Mouse (Mus musculus) cerebellum, adult 8-10 months (tissue): ENCODE results near the gene Immt.
"Not testable (repeated sequence)": the region's sequence is repeated elsewhere in the genome, so short reads cannot be mapped to it uniquely, and the experiment has no call there.

Experiments
- DNase-seq: peaks from one replicate; pipeline ENCODE4 v3.0.0; 2022

The Immt gene

DNA sequence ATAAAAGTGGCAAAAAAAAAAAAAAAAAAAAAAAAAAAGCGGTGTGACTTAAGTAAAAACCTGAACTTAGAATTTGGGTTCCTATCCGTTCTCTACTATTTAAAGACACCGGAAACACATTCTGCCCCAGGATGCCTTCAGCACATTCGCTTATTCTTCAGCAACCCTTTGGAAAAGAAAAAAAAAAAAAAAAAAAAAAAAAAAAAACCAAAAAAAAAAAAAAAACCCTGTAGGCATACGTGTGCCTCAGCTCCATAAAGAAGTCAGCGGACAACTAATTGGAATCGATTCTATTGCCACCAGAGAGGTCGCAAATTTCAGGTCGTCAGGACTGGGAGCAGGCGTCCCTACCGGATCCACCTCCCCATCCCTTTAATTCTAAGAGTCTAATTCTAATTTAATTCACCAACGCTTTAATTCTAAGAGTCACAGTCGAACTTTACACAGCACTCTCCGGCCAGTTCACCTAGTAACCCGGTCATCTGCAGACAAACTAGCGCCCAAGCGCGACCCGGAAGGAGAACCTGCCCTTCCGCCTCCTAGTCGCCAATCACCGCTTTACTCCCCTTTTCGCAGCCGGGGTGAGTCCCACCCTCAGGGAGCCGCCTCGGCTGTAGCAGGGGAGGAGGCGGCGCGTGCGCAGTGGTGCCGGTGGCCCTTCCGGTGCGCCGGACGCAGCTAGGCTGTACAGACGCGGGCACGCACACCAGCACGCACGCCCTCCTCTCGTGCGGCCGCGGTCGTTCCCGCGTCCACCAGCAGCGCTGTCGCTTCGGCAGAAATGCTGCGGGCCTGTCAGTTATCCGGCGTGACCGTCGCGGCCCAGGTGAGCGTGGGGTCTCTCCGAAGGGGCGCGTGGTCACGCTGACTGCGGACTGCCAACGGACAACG, at the start of gene Immt:
TSS of gene Immt (plus strand) at position 642 of the 891 bp plus-strand sequence.
- peak; percentile 96 for DNase-seq

DNA sequence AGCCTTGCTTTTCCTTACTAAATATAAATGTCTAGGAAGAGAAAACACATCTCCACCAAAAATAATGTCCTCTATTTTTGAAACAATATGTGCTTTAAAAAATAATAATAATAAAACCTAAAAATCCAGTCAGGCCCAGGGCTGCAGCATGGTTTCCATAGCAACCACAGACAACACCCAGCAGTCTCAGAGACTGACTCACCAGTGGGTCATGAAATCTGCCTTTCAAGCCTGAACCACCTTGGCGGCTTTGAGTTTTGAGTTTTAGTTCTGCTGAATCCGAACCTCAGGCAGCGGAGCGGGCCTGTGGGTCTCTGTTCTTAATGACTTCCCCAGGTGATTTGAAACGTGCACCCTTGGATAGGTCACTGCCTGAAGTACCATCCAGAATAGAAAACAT, 48.0 kb upstream of the Immt start:
- DNase-seq, result no peak

DNA sequence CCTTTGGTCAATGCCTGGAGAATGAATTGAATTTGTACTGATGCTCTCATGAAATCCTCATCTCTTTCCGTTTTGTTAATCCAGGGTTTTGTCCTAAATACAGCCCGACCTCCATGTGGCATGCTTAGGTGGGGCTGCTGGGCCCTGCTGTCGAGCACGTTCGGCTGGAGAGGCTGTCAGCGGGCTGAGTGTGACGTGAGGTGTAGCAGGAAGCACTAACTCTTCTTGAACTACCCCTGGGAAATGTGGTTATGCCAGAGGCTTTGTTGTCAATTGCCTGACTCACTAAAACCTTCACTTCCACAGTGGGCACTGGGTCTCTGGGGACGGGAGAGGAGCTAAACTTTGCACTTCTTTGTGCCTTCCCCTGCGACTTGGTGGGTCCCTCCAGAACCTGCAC, 42.8 kb upstream of the Immt start:
- DNase-seq, result no peak

DNA sequence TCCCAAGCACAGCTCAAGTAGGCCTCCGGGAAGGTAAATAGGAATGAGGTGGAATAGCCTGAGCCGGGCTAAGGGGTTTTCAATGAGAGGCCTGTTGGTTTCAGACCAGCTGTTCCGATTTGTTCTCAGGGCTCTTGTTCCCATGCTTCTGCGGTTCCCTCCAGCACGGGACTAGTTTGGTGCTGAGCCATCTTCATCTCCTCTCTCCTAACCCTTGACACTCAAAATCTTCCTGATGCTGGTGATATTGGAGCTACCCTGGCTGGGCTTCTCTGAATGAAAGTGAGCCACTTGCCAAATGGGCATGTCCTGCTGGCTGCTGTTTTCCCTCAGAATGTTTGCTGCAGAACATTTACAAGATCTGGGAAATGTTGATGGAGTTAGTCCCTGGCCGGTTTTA, 39.4 kb upstream of the Immt start:
- DNase-seq, result no peak

DNA sequence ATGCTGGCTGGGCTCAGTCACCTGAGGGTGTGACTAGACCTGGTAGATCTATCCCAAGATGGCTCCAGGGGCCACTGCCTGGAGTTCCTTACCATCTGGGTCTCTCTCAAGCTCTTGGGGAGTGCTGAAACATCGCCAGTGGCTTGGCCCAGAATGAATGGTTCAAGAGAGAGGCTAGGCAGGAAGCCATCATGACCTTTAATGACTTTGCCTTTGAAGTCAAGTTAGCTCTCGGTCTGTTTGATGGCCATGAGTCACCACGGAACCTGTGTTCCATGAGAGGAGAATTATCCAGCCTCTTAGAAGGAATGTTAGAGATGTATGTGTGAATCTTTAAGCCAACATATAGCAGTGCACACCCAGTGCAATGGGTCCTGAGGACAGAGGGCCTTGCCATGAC, 31.7 kb upstream of the Immt start:
- no peak for DNase-seq

DNA sequence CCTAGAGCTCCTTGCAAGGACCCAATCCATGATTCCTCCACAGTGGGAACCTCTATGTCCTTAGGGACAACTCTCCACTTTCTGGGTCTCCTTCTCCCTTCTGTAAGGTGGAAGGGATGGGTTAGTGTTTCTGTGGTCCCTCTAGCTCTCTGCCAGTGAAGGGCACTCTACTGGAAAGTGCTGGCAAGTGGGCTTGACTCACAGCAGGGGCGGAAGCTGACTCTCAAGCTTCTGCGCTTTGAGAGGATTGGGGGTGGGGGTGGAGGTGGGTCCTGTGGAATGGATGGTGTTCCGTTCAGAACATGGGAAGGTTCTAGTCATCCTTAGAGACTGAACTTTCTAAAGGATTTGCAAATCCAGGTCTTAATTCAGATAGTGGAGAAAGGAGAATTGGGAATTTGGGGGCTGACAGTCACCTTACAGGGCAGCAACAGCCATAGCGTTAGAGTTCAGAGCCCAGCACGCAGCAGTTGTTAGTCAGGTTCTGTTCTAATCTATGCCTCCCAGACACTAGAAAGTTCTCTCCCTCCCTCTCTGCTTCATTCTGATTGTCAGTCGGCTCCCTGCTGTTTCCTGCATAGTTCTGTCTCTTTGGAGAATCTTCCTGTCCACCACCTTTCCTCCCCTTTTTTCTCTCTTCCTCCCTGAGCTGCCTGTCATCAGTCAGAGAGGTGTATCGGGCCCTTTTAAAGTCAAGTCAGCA, 30.0 kb upstream of the Immt start:
- DNase-seq, result no peak

DNA sequence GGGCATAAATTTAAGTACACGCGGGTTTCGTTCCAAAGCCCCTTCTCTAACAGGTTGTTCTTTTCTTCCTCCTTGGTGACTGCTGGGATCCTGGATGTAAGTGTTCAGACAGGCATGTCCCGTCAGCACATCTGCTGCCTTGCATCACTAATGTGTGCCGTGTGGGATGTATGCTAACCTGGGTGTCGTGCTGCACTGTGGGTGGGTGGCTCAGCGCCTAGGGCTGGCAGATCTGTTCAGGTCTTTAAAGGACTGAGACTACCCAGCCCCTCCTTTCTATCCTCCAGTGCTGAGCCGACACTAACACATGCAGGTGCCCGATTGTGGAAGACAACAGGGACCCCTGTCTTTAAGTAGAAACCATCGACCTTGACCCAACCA, 29.4 kb upstream of the Immt start:
- DNase-seq, result no peak

DNA sequence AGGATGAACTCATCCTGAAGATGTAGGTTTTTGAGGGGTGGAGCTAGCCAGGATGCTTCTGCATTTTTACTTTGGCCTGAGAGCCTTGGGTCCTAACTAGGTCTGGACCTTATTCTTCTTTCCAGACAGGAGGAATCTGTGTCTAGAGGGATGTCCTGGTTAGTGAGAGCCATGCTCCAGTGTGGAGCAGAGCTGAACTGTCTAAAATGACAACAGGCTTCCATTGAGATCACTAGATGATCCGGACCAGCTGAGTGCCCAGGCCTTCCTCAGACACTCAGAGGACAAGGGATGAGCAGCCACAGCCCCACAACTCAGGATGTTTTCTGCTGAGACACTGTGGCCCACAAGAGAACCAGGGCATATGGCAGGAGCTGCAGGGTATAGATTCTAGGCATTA, 27.5 kb upstream of the Immt start:
- DNase-seq, result no peak

DNA sequence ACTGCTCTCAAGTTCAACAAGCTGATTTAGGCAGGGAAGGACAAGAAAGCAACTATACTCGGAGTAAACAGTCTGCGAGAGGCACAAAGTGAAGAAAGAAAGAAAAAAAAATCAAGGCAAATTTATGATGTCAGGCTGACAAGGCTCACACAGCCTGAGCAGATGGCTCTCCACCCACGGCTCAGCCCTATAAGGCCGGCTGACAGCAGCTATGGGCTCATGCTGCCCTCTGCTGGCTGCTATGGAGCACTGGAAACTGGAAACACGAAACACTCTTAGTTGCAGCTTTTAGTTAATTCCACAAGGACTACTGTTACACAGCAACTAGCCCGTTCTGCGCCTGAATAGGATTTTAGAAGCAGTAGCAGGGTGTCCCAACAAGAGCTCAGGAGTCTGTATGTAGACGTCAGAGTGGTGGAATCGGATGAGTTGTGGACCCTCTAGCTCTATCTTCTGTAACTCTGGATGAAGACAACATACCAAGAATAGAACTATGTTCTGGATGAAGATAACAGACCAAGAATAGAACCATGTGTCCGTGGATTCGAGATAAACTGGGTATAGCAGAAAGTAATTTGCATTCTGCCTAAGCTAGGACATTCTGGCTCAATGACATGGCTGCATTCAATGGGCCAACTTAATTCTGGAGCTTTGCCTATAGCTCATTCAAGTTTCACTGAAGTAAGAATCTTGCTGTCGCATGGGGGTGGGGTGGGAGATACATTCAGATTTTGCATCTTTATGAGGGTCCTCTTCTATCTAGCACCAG, 26.9 kb upstream of the Immt start:
- peak; percentile 67 for DNase-seq

DNA sequence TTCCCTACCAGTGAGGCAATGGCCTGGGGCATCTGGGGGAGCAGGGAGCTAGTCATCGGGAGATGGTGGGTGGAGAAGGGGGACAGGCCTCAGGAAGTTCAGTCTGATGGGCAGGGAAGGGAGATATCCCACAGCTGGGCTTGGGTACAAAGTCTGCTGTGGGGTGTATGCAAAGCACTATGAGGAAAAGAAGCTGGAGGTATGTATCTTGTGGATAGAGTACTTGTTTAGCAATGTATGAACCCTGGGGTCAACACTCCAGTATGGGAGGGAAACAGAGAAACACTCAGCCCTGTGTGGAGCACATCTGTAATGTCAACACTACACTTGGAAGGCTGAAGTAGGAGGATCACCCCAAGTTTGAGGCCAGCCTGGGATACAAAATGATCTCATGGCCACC, 24.4 kb upstream of the Immt start:
- no peak for DNase-seq

DNA sequence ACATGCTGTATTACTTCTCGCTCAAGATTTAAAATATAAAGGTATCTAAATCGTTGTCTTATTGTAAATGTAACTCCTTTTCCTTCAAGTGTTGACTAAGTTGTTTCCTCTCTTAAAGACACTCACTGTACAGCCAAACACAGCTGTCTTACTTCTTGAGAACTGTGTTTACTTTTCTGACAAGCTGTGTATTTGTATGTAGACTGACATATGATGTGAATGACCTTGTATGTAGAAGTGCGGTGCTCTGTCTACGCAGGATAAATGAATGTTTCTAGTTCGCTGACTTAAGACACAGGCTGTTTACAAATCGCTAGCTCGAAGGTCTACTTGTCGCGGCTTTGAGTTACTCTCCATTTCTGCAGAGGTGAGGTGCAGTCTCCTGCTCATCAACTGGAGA, 21.2 kb upstream of the Immt start:
- no peak for DNase-seq

DNA sequence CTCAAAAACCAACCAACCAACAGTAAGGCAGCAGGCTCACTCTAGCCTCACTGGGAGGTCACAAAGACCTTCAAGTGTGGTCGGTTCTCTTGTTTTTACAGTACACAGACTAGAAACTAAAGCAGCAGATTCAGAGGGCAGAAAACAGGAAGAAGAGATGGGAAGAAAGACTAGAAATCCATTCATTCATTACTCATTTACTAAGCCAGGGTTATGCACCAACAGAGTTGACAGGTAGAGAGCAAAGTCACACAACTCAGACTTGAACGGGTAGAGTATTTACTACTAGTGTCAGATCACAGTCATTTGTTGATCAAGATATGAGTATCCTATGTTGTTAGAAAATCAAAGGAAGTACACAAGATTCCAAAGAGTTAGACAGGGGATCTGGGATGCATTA, 18.3 kb upstream of the Immt start:
- no peak for DNase-seq

DNA sequence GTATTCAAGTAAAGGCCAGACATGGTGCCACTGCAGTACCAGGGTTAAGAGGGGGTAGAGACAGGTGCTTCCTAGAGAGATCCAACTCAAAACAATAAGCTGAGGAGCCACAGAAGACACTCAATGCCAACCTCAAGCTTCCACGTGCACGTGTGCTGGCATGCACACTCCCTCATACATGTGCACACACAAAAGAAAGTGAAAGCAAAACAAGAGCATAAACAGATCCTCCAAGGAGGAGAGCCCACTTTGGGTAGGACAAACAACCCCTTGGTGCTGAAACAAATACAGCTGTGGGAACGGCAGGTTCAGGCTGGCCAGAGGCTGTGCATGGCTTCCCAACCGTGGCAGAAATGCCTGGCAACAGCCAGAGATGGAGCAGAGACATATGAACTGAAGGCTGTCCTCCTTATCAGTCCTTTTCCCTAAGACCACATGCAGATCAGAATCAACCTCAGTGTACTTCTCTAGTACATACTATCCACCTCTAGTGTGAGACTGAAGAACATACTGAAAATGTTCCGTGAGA, 11.3 kb upstream of the Immt start:
- DNase-seq, result no peak

DNA sequence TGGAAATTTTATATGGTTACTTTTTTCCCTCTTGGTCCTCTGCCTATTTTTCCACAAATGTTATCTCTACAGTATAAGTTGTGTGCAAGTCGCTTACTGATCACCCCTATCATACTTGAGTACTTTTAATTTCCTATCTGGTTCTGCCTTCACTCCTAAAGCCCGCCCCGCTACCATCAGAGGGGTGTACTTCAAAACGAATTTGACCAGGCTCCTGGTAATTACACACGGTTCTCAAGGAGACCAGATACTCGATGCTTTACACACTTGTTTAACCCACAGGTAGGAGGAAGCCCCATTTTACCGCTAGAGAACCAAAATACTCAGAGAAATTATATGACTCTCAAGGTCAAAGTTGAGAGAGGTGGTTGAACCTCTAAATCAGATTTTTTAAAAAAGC, 8.0 kb upstream of the Immt start:
- DNase-seq, result no peak

DNA sequence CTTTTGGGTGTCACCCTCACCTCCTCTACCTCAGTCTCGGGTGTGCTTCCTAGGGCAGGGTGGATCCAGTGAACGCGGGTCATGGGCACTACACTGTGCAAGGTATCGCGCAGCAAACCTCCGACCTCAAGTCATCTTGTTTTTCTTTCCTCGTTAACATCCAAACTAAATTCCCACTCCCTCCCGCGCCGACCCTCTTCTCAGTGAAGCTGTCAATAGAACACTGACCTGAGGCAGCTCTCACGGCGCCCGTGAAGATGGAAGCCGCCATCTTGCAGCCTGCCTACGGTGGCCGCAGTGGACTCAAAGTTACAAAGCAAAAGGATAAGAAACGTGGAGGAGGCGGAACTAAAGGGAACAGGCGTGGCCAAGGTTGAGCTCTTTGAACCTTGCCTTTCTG, 7.6 kb upstream of the Immt start:
- DNase-seq, result peak; percentile 84

DNA sequence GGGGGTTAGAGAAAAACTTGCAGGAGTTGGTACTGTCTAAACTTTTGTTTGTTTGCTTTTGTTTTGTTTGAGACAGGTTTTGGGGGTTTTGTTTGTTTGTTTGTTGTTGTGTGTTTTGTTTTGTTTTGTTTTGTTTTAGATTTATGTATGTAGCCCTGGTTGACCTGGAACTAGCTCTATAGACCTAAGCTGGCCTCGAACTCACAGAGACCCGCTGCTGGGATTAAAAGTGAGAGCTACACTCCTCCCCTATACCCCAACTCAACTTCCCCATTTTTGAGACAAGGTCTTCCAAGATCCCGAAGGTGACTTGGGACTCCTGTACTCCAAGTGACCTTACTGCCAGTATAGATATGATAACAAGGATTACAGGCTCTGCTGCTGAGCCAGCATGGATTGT, 7.2 kb upstream of the Immt start:
- no peak for DNase-seq

DNA sequence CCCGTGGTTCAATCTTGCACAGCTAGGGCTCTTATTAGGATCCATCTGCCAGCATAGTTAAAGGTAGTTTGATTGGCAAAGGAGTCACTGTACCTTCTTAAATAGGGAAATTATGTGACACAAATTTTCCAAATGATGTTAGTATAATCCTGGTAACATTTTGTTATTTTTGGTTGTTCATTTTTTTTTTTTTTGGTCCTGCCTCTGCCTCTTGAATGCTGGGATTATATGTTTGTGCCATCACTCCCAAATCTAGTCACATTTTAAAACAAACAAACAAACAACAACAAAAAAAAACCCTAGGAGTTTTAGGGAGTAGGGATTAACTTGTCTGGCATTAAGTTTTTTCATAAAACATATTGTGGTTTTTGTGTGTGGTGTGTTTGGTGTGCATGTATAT, 4.3 kb upstream of the Immt start, which contains the start of gene Mrpl35:
TSS of gene Mrpl35 (minus strand) at position 101 of the 400 bp plus-strand sequence.
- DNase-seq, result no peak

DNA sequence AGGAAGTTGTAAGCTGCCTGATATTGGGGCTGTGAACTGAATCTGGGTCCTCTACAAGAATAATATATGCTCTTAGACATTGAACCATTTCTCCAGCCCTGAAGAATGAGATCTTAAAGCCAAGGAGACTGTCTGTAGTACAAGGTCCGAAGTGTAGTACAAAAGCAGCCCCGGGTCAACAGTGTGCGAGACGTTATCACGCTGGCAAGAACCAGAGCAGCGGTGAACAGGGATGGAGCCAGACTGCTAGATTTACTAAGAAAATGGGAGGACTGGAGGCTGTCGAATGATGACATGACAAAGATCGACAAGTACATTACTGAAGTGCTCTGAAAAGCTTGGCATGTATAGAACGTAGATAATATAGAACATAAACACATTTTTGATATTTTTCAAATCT, 1.4 kb upstream of the Immt start:
- no peak for DNase-seq

DNA sequence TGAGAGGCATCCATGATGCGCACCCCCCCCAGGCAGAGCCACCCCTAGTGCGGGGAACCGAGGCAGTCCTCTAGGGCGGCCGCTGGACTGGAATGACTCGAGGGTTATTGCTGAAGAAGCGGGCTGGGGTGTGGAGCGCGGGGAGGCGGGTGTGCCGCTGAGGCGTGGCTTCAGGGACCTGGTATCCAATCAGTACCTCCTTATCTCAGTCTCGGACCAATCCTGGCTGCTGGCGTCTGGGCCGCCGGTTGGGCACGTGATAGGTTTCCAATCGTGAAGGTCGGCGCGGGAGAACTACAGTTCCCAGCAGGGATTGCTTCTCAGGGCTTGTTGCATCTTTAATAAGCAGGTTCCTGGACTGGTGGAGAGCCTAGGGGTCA, 440 bp downstream of the Immt start:
- DNase-seq, result peak; percentile 93

DNA sequence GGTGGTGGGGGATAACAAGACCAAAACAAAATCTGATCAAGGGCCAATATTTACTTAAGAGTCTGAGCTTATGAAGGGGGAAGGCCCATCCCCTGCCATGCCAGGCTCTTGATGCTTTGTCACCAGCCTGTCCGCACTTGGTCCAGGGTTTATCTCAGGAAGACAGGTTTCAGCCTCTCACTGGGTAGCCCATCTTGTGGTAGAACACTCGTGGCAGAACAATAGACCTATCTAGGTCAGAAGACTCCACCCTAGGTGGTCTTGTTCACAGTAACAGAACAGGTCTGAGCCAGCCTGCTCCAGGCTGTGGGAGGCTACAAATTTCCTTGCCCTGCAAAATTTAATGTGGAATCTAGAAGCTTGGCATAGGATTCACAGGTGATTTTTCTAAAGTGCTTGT, 5.7 kb downstream of the Immt start:
- no peak for DNase-seq

DNA sequence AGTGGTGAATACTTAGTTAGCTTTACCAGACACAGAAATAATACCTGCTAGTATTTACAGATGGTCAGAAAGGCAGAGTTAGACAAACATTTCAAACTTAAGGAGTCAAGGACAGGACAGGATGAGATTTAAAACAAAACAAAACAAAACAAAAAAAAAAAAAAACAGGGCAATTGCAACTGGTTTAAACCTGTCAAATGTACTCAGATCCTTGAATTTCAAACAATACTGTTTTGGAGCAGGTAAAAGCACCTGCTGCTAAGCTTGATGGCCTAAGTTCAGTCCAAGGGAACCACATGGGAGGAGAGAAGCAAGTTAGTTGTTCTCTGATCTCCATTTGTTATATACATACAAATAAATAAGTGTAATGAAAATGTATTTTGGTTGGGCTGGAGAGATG, 8.7 kb downstream of the Immt start:
- DNase-seq, result no peak

DNA sequence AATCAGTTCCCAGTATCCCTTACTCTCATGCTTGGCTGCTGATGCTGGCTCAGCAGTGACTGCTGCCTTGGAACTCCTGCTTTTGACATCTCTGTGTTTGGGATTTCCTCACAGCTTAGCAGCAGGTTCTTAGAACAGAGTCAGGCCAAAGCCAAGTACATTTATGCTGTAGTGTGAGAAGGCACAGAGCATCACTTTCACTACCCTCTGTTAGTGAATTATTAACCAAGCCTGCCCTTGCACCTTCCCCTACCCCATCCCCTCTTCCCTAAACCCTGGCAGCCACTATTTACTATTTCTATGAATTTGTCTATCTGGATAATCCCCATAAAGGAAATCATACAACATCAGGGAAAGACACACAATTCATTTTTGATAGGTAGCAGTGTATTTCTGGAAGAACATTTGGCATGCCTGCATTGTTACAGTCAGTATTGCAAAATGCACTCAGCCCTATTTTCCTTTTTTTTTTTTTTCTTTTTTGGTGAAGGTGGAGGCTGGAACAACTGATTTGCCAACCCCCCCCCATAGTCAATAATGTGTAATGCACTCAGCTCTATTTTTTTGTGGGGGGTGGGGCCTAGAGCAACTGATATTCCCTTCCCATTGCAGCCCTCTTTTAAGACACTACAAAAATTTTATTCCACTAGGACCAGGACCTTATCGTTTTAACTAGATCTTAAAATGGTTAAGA, 9.6 kb downstream of the Immt start:
- DNase-seq, result no peak

DNA sequence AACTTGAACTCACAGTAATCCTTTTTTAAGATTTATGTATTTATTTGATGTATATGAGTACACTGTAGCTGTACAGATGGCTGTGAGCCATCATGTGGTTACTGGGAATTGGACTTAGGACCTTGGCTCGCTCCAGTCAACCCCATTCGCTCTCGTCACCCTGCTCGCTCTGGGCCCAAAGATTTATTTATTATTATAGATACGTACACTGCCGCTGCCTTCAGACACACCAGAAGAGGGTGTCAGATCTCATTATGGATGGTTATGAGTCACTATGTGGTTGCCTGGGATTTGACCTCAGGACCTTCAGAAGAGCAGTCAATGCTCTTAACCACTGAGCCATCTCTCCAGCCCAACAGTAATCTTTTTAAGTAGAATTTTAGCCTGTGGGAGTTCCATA, 15.8 kb downstream of the Immt start:
- DNase-seq, result not testable (repeated sequence)
